Mouse (Mus musculus) layer of hippocampus, postnatal 25 days (tissue): ENCODE results near the gene Radil. TPM values are rescaled to one million over a fixed set of nuclear protein-coding genes. Genes with fewer than 3 reads are reported as not detected.
A peak's percentile ranks its signal among the peaks of the same experiment; 100 is the strongest.

ENCODE experiments used
- DNase-seq, 2 experiments: peaks; one replicate each; pipeline ENCODE4 v3.0.0; 2022; ENCODE audit warnings: mixed read lengths in 2 of 2, low spot score in 1 of 2; ENCODE audit errors: extremely low spot score in 1 of 2
- total RNA-seq, 2 experiments: library from RNA; stranded (reverse); gene quantifications; 2 replicates each; pipeline ENCODE4 v1.2.3; 2021

Gene Radil
- total RNA-seq, 2 experiments from 2014 or later: 14.7 to 15.2 TPM

DNA sequence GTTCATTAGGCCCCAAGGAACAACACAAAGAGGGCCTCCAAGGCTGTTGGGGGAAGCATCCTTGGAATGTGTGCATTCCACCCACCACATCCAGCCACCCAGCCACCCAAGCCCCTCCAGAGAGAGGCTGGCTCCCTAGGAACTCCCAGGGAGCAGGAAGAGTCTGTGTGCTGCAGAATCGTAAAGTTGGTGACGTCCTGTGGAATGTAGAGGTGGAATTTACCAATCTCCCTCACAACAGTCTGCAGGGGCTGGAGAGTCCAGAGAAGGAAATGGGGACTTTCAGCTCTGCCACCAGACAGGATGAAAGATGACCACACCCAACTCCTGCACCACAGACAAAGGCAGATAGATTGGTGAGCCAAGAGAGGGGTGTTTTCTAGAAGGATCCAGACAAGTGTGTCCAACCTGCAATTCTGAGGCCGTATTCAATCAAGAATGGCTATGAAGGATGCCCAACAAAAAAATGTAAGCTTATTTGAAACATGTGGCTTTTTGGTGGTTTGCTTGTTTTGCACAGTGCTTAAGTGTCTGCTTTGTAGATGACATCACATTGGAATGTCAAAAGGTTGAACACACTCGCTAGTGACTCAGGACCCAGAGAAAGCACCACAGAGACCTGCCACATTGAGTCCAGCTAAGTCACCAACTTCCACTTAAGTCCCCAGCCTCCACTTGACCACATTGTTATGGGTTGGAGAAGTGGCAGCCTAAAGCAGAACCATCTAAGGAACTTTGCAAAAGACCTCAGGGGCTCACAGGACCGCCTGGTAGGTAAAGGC lies 5.7 kb downstream of the Radil start:
- DNase-seq: no peak

DNA sequence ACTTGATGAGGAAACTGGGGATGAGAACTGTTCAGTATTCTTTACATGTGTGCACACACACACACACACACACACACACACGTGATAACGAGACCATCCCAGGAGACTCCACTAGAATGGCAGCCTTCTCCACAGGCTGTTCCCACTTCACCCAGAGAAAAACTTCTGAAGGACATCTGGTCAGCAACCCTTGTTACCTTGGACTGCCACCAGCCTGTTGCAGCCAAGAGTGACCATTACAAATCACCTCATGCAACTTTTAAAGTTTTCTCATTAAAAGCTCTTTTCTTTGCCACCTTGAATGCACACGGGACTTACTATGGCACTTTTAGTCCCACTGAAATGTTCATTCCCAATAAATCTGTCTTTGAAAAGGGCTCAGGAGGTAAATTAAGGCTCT lies 13.6 kb downstream of the Radil start:
- DNase-seq: no peak

DNA sequence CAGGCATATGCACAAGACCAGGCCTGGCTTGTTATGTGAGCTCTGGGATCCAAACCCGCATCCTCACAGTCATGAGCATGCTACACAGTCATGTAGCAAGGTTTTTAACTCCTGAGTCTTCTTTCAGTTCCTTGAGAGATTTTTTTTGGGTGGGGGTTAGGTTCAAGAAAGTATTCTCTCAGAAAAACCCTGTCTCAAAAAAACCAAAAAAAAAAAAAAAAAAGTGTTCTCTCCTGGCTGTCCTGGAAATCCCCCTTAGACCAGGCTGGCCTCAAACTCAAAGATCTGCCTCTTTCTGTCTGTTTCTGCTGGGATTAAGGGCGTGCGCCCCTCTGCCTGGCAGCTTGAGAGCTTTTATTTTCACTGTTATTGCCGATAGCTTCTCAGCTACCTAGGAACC lies 15.5 kb downstream of the Radil start:
- no peak for DNase-seq

DNA sequence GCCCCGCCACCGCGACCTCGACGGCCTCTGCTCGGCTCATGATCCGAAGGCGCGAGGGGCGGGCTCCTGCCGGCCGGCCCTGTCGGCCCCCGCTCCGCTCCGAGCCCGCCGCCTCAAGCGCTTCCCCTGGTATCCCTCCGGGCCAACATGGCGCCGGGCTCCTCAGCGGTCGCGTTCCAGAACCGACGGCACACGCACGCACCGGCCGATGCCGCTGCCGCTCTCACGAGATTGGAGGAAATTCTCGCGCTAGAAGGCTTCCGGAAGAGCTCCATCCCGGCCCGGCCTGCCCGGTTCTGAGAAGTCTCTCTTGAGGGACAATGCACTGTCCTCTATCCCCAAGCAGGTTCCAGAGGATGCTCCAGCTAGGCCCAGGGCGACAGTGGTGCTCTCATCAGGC lies 21.0 kb downstream of the Radil start, which contains the start of gene Papolb:
TSS of gene Papolb (minus strand) at position 162 of the 400 bp plus-strand sequence.
- no peak for DNase-seq

DNA sequence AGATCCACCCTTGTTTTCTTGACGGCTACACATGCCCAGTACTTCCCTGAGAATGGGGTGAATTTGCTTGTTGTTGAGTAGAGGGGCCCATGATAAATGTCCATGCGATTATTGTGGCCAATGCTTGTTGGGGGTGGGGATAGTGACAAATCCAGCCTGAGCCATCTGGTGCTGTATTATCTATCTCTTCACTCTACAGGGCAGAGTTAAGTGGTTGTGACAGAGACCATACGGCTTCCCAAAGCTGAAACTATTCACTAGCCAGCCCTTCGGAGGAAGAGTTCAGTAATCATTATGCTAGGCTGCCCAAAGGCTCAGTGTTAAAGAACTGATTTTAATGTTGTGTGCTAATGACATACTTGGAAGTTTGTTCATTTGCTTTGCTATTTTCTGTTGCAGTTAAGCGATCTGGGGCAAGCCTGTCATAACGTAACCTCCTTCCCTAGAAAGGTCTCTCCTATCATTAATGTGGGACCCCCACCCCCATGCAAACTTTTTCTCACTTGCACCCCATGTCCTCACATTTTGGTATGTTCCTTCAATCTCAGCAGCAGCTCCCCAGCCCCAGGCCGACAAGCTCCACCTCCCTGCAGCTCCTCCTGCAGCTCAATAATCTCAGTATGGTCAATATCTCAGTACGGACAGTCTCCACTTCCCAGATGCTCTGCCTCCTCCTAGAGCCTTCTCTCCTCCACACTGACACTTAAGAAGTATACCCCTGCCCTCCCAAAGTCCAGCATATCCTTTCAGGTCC lies 26.0 kb downstream of the Radil start:
- DNase-seq: no peak

DNA sequence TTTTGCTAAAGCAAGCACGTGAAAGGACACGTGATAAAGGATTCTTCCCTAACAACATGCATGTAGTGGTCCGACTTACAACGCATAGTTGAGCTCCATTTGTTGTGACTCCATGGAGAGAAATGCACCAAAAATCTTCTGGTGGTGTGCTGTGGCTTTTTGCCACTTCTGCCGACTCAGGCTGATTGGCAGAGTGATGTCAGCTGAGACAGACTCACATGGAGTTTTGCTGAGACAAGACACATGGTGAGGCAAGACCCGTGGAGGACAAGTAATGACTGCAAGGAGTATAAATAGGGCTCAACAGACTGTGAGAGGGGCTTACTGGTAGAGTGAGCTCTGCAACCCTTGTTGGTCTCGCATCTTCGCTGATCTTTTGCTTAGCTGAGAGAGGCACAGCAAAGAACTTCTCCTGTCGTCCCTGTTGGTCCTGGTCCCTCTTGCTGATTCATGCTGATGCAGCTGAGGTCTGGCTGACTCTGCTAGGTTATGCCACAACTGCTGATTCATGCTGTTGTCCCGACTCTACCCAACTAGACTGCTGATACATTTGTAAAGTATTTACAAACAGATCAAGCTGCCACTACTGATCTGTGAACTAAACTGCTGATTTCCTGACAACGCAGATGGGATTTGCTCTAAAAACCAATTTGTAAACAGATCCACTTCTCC lies 29.6 kb downstream of the Radil start:
- DNase-seq: no peak

DNA sequence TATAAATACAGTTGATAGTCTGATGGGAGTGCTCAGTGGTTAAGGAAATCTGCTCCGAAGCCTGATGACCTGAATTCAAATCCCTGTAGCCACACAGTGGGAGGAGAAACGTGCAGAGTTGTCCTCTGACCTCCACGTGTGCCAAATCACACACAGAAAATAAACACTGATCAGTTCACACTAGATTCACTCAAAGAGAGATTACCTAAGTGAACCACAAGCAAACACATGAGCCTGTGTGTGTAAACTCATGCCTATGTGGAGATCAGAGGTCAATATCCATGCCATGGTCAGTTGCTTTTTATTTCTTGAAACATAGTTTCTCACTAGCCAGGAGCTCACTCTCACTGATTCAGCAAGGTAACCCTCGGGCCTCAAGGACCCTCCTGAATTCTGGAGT lies 30.5 kb downstream of the Radil start:
- DNase-seq: no peak

DNA sequence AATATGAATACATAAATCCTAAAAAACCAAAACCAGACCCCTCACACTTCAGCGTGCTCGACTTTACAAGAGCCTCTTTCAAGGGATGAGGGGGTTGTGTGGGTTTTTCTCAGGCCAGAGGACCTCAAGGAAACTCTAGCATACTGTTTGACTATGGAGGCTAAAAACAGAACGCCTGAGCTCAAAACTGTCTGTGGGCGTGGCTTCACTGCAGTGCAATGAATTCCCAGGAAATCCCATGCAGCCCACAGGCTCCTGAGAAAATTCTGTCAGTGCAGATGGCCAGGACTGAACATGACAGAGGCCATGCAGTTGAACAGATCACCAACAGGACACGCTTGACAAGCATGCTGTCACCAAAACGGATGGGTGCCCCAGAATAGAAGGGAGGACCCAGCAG lies 31.9 kb downstream of the Radil start:
- DNase-seq: no peak

DNA sequence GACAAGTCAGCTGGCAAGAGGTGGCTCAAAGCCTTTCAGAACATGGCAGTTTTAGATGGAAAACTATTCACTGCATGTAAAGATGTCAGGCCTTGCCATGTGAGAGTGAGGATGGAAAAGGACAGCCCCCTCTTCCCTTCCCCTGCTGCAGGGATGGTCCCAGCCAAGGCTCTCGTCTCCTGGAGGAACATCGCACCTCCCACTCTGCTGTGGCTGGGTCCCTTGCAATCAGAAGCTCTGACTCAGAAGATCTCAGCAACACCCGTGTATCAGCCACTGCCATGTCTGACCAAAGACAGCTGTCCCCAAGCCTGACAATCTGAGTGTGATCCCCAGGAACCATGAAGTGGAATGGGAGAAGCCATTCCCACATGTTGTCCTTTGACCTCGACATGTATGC lies 38.8 kb downstream of the Radil start:
- no peak for DNase-seq

DNA sequence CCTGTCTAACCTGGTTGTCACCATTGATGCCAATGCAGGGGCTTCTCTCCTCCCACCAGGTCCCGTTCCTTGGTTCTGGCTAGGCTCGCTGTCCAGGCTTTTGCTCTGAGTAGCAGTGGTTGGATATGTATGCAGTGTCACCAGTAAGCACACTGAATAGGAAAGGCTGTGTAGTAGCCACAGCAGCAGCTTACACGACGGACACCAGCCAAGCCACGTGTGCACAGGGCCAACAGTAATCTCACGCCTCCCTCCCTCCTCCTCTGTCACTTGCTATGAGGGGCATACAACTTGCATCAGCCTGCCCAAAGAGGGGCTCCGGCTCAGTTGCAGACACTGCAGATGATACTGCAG lies 40.9 kb downstream of the Radil start:
- no peak for DNase-seq

DNA sequence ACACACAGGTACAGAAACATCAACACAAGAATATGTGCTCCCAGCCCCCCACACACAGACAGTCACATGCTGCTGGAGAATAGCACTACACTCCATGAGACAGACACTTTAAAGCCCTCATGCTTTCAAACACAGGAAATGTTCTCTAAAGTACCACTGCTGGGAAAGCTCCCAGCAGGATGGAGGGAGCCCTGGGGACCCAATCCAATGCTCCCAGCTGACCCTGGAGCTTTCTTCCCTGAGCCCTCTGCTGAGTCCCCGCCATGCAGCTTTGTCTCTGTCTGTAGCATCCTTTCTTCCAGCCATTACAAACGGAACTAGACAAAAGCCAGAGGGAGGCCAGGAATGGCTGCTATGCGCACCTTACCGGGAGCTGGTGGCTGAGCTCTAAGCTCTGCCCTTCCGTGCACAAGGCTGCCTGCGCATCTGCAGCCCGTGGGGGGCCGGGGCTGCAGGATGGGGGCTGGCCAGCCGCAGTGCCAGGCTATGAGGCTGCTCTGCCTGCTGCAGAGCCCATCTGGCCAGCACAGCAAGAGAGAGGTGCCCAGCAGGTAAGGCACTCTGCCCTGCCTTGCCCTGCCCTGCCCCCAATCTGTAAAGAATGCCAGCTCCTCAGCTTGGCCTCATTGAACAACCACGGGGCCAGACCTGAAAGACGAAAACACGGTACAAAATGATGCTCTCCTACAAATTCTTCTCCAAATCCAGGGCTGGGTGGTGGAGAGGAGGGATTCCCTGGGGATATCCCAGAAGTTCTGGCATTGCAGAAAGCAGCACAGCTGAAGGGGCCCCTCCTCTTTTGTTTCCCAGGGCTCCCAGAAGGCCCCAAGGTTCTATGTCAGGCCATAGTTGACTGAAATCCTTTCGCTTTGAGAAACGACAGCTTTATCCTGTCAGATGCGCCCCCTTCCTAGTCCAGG lies 41.5 kb downstream of the Radil start:
- no peak for DNase-seq

DNA sequence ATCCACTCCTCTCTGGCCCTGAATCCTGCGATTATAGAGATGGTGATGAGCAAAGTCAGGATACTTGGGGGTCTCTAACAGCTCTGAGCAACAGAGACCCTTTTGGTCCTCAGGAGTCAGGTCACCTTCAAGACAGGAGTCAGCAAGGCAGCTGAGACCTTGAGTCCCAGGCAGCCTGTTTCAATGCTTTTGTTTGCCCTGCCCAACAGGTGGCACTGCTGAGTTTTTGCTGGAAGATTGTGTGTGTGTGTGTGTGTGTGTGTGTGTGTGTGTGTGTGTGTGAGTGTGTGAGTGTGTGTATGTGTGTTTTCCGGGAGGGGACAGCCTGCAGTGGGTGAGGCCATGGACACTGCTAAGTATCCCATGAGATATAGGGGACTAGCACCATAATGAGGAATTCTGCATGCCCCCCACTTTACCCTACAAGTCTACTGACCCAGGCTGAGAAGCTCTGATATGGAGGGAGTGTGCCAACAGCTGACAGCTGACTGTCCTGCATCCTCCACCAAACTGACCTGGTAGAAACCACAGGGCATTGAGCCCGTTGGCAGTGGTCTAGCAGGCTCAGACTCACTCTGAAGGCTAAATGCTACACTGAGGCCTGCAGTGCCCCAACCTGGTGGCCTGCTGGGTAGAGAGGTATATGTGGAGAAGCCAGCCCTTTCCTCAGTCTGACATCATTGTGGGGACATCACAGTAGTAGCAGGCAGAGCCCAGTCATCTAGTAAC lies 45.0 kb downstream of the Radil start:
- DNase-seq: peak in 1 of 2 experiments; percentile 37

DNA sequence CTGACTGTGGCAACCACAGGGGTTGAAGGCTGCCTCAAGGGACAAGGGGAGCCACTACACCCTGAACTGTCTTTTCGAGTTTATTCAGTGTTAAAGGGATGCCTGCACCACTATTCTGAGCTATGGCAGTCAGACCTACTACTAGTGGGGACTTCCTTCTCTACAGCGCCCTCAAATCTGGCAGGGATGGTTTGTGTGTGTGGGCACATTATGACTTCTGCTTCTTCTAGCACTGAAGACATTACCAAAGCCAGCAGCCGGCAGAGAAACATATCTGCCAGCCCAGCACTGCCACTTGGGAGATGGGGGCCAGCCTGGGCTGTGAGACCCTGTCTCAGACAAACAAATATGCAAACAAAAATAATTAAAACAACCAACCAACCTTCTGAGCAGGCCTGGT lies 46.7 kb downstream of the Radil start:
- DNase-seq: no peak

DNA sequence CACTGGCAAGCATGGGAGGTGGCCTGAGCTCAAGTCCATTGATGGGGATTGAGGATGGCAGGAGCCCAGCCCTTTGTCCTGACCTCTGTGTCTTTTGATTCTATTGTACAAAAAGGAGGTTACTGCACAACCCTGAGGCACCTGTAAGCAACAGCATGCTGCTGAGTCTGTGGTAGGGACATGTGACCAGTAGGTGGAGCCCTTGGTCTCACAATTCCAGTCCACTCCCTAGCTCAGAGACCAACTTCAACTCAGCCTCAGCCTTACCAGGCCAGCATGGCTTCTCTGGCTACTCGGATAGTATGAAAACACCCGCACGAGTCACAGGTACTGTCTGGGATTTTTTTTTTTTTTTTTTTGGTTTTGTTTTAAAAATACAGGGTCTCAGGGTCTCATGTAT lies 48.5 kb downstream of the Radil start:
- peak; percentile 51 to 72 for DNase-seq

DNA sequence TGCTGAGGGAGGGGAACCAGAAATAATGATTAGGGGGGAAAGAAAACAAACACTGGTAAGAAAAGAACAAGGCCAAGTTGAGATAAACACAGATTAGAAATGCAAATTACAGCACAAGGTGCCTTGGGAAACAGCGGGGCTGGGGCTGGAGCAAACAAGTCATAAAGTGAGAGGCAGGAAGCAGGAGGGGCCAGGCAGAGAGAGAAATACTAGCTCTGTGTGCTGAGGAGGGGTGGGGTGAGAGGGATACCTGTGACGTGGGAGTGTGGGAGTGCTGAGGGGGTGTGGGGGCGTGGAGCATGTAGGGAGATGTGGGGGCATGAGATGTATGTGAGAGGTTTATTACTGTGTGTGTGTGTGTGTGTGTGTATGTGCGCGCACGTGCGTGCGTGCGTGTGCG lies 50.0 kb downstream of the Radil start:
- DNase-seq: no peak

DNA sequence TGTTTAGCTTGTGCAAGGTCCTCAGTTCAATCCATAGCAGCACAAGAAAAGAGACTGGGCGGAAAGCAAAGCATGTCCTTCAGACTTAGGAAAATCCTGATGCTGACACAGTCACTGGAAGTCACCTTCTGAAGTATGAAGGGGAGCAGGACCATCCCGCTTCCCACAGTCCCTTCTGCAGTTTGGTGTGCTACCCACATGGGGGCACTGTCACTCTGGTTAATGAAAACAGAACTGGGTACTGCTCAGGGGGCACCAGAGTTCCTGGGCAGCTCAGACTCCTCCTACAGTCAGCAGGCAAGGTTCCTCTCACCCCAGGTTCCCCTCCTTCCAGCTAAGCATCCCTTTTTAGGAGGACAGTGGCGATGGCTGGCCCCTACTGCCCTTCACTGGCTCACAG lies 51.9 kb downstream of the Radil start:
- peak in 1 of 2 experiments; percentile 64 for DNase-seq

DNA sequence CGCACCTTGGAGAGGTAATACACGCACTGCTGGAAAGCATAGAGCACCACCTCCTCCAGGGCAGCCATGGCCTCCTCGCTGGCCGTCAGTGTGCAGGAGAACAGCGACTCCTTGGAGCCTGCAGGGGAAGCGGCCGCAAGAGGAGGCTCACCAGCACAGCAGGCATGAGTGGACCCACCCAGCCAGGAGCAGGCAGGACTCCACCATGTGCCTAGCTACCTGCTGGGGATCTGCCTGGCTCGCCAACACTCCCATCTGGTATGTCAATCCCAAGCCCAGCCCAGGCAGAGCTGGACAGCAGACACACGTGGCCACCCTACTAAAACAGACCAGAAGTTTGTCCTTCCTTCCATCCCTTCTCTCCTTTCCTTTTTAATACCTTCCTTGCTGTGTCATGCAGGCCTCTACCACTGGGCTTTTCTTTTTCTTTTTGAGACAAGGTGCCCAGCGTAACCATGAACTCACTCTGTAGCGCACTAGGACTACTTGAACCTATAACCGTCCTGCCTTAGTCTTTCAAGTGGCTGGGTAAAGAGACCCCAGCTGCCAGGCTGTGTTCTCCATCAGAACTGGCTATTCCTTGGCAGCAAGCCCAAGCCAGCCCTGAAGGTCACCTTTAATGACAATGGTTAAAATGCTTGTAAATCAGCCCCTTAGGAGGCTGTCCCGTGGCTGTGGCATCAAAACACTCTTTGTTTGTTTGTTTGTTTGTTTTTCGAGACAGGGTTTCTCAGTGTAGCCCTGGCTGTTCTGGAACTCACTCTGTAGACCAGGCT lies 55.4 kb downstream of the Radil start:
- DNase-seq: no peak

DNA sequence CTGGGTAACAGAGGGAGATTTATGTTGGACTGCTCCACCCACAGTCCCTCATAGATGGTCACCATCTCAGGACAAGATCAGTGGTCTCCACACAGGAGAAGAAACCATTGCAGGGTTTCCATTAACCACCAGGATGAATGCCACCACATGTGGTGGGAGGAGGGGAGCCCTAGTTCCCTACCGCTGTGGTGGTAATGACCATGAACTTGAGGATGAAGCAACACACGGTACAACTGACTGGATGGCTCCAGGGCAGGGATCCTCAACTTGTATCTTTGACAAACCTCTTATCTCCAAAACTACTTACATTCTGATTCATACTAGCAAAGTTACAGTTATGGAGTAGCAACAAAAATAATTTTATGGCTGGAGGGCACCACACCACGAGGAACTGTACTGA lies 57.6 kb downstream of the Radil start:
- DNase-seq: no peak
